Mouse (Mus musculus) midbrain, embryonic 11.5 days (tissue): ENCODE results near the gene AL731706.2. TPM values are rescaled to one million over a fixed set of nuclear protein-coding genes. Genes with fewer than 3 reads are reported as not detected.

Experiments used
- ATAC-seq: fragments of 200-750 bp; cut with Nextera tagmentation; 2 replicates; pipeline ENCODE4 v1.8.0; 2017; ENCODE audit warnings: moderate TSS enrichment, moderate library complexity; ENCODE audit not compliant: low FRiP score
- DNase-seq: peaks from one replicate; pipeline ENCODE4 v3.0.0; 2015; ENCODE audit warnings: low spot score; ENCODE audit errors: missing footprints
- H3K27ac ChIP-seq: fragments of 300-500 bp; sonication (generic); 2 replicates; pipeline ENCODE4 v1.5.1; 2014; ENCODE audit warnings: low read depth, low read length
- H3K27me3 ChIP-seq: fragments of 300-500 bp; sonication (generic); 2 replicates; pipeline ENCODE4 v1.6.1; 2014; ENCODE audit warnings: mild to moderate bottlenecking, low read length, moderate library complexity, mixed read lengths; ENCODE audit not compliant: control insufficient read depth, insufficient read depth
- H3K36me3 ChIP-seq: fragments of 300-500 bp; sonication (generic); 2 replicates; pipeline ENCODE4 v1.6.1; 2014; ENCODE audit warnings: mild to moderate bottlenecking, low read length, moderate library complexity, mixed read lengths; ENCODE audit not compliant: control insufficient read depth, insufficient read depth
- H3K4me1 ChIP-seq: fragments of 300-500 bp; sonication (generic); 2 replicates; pipeline ENCODE4 v1.6.1; 2014; ENCODE audit warnings: low read length; ENCODE audit not compliant: control insufficient read depth, insufficient read depth
- H3K4me2 ChIP-seq: fragments of 300-500 bp; sonication (generic); 2 replicates; pipeline ENCODE4 v1.6.1; 2014; ENCODE audit warnings: mild to moderate bottlenecking, moderate library complexity
- H3K4me3 ChIP-seq: fragments of 300-500 bp; sonication (generic); 2 replicates; pipeline ENCODE4 v1.5.1; 2014; ENCODE audit warnings: low read depth, low read length
- H3K9ac ChIP-seq: fragments of 300-500 bp; sonication (generic); 2 replicates; pipeline ENCODE4 v1.6.1; 2014; ENCODE audit warnings: low read length
- H3K9me3 ChIP-seq: fragments of 300-500 bp; sonication (generic); 2 replicates; pipeline ENCODE4 v1.6.1; 2016; ENCODE audit warnings: low read length; ENCODE audit not compliant: control insufficient read depth
- WGBS: fragments of 180-500 bp; shearing (Covaris S2); extraction: QIAGEN DNeasy Blood & Tissue Kit; methylation state at CpG from one replicate; pipeline ENCODE4 v1.1.7; 2014; 5-methylcytosine and 5-hydroxymethylcytosine counted together
- polyA plus RNA-seq: library from polyadenylated mRNA; unstranded; fragments of >200 nt; fragmentation: Nextera tagmentation; extraction: Ambion mirVana; gene quantifications from 2 replicates; pipeline ENCODE4 v1.2.1, GENCODE M21; 2014

AL731706.2 gene
- polyA plus RNA-seq, 1 experiment from 2014 or later, result 14.0 TPM

- H3K4me3 ChIP-seq, result no peak overlapping the region
- no peak overlapping the region for H3K4me2 ChIP-seq
- no peak overlapping the region for H3K27ac ChIP-seq
- H3K9ac ChIP-seq, result no peak overlapping the region
- H3K4me1 ChIP-seq, result no peaks in the 10 kb centered on the region
- no peaks in the 10 kb centered on the region for H3K36me3 ChIP-seq
- no peaks in the 10 kb centered on the region for H3K9me3 ChIP-seq
- no peaks in the 10 kb centered on the region for H3K27me3 ChIP-seq
- no peak for ATAC-seq
- WGBS, result 56% methylated on average over 1 of the region's 1 CpGs
- no peak for DNase-seq
Observed at GRCm38 (mm10) chr2:136837994-136838393, 47.5 kb downstream of the AL731706.2 start.

DNA sequence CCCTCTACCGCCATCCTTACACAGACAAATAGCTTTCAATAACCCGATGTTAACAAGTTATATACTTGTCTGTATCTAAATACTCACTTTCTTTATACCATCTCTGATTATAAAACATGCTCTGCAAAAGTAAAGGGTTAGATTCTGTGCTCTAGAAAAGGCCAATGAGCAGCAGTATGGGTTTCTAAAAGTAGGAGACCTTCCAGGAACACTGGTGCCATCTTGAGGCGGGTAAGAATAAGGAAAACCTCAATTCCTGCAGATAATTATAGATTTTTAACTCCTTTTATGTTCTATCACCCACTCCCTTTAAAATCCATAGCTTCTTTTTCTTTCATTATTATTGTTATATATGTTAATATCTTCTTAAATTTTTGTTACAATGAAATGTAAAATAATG lies 49.6 kb downstream of the AL731706.2 start:
- H3K4me2 ChIP-seq, result no peak overlapping the region
- H3K4me1 ChIP-seq, result no peaks in the 10 kb centered on the region
- H3K27ac ChIP-seq, result no peak overlapping the region
- DNase-seq (no peak), ATAC-seq (no peak)
- no peaks in the 10 kb centered on the region for H3K27me3 ChIP-seq
- no peak overlapping the region for H3K4me3 ChIP-seq
- H3K9ac ChIP-seq, result no peak overlapping the region
- no peaks in the 10 kb centered on the region for H3K36me3 ChIP-seq
- no peaks in the 10 kb centered on the region for H3K9me3 ChIP-seq
- WGBS, result 73% methylated on average over 3 of the region's 3 CpGs

Other genes with a start within 250 kb of the AL731706.2 start
- 28.3 and 34.9 TPM in 2 replicates for gene Snap25, start 172.2 kb downstream of the AL731706.2 start, polyA plus RNA-seq
- 9.6 and 9.9 TPM in 2 replicates for gene Slx4ip, start 5.5 kb upstream of the AL731706.2 start, polyA plus RNA-seq
- 23.4 and 32.1 TPM in 2 replicates for gene AL731706.1, start 5.7 kb upstream of the AL731706.2 start, polyA plus RNA-seq
- 14.1 and 18.5 TPM in 2 replicates for gene Mkks, start 5.7 kb upstream of the AL731706.2 start, polyA plus RNA-seq
- gene Jag1, start 231.0 kb upstream of the AL731706.2 start, polyA plus RNA-seq, result 35.4 TPM in 2 replicates